Mouse (Mus musculus): ENCODE results near the gene Zbtb8os. TPM values are rescaled to one million over a fixed set of nuclear protein-coding genes. Genes with fewer than 3 reads are reported as not detected.

The Zbtb8os gene
- 49.5 and 50.3 TPM in 2 replicates for polyA plus RNA-seq (2016; fragmentation: Nextera tagmentation; extraction: Ambion mirVana)

GRCm38 (mm10) chr4:129335216-129336074, at the start of gene Zbtb8os, which contains the start of gene Rbbp4:
TSS of gene Zbtb8os (plus strand) at chr4:129335695.
TSS of gene Rbbp4 (minus strand) at chr4:129335370.
- no peaks in the 10 kb centered on the region for H3K27me3 ChIP-seq (ENCODE audit: low read depth, poor library complexity, severe bottlenecking)
- DNase-seq (ENCODE audit: low spot score): peak; percentile 99
- H3K27ac ChIP-seq: peak within 1 kb of the TSS; percentile 99
- peaks cover 29% of the 10 kb centered on the region for H3K4me1 ChIP-seq
- peaks cover 39% of the 10 kb centered on the region for H3K36me3 ChIP-seq
- under 1% methylated on average over 69 of the region's 73 CpGs for WGBS
- no peaks in the 10 kb centered on the region for H3K9me3 ChIP-seq (replicated peaks)
- peak within 1 kb of the TSS; percentile 78 for H3K4me3 ChIP-seq

DNA sequence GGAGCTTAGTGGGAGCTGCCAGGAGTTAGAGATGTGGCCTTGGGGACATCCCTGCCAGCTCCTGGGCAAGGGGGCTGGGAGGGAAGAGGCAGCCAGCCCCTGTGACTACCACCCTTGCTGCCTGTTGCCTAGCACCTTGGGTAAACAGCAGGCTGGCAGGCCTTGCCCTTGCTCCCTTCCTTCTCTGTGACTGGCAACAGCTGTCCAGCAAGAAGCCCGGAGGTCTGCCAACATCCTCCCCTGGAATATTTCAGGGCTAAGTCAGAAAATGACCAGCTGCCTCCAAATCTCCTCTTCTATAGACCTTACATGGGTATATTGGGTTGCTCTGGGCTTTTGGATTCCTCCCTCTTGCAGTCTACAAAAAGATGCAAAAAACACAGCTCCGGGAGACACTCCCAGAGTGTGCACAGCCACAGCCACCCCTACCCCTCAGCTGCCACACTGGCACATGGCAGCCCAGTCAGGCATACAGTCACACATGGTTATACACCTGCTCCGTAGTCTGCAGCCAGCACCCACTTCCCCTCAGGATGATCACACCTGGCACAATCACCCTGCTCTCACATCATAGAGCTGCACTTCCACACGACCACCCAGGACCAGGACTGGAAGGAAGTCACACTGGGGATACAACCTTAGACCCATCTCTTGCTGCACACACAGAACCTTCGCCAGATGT, 49.4 kb upstream of the Zbtb8os start:
- Histone ChIP-seq H3K9me3 (replicated peaks) (no peaks in the 10 kb centered on the region), H3K4me3 (peak overlapping the region; percentile 65; the same call in 1 of the 2 replicates), H3K36me3 (no peaks in the 10 kb centered on the region), H3K27ac (no peak overlapping the region), H3K4me1 (peaks cover 17% of the 10 kb centered on the region), H3K27me3 (ENCODE audit: low read depth, poor library complexity, severe bottlenecking) (peaks cover 45% of the 10 kb centered on the region)
- no peak for DNase-seq (ENCODE audit: low spot score)
- WGBS: 70% methylated on average over 5 of the region's 5 CpGs

DNA sequence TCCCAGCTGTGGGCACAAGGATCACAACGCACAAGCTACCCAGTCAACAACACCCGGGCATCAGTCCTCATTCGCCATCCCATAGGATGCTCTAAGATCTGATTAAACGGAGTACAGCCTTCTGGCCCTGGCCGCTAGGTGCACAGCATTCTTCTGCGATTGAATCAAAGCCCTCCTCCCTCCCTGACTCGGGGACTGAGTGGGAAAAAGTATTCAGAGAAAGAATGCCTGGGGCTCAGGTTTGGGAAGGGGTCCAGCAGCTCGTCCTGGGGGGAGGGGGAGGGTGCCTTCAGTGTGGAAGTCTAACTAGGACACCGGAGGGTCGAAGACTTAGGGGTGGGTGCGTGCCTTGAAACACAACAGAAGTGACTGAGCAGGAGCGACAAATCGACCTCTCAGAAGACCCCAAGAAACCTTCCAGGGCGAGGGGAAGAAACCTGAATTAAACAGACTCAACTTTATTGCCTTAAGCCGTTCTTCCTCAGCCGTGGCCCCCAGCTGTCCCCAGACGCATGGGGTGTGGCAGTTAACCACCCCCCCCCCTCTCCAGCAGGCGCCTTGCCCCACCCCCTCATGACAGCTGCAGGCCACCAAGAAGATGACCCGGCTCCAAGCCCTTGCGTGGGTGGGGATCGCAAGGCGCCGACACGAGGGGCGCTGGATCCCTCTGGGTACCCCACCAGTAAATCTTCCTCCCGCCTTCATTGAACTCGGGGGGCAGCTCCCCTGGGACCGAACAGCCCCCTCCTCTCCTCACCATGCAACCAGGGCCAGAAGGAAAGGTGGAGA, 48.6 kb upstream of the Zbtb8os start:
- Histone ChIP-seq H3K9me3 (replicated peaks) (no peaks in the 10 kb centered on the region), H3K27me3 (ENCODE audit: low read depth, poor library complexity, severe bottlenecking) (peaks cover 45% of the 10 kb centered on the region), H3K36me3 (no peaks in the 10 kb centered on the region), H3K4me1 (peaks cover 17% of the 10 kb centered on the region), H3K27ac (peak overlapping the region; percentile 50), H3K4me3 (peak overlapping the region; percentile 65)
- WGBS: 4% methylated on average over 28 of the region's 28 CpGs
- peak; percentile 56 for DNase-seq (ENCODE audit: low spot score)

DNA sequence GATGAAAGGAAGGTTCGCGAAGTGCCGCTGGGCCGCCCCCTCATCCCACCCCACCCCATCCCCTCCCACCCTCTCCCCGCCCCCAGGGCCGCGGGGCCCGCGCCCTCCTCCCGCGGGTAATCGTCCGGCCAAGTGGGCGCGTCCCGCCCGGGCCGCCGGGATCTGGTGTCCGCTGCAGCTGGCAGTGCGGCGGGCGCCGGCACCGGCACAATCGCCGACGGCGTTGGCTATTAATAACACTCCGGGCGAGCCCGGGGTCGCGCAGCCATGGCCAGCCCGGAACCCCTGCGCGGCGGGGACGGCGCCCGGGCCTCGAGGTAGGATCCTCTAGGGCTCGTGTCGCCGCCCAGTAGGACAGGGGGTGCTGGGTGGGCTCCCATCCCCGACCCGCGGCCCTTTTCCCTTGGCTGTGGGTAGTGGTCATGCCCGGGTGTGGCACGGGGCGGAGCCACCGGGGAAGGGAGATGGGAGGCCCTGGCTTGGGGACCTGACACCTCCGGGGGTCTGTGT, 48.0 kb upstream of the Zbtb8os start, which contains the start of gene Sync:
TSS of gene Sync (plus strand) at position 146 of the 510 bp plus-strand sequence.
- Histone ChIP-seq H3K36me3 (no peaks in the 10 kb centered on the region), H3K27me3 (ENCODE audit: low read depth, poor library complexity, severe bottlenecking) (peaks cover 45% of the 10 kb centered on the region), H3K27ac (peak within 1 kb of the TSS; percentile 50), H3K9me3 (replicated peaks) (no peaks in the 10 kb centered on the region), H3K4me1 (peaks cover 17% of the 10 kb centered on the region), H3K4me3 (peak within 1 kb of the TSS; percentile 65)
- peak; percentile 59 for DNase-seq (ENCODE audit: low spot score)
- WGBS: under 1% methylated on average over 53 of the region's 53 CpGs

GRCm38 (mm10) chr4:129288067-129288466, 47.4 kb upstream of the Zbtb8os start:
- peaks cover 45% of the 10 kb centered on the region for H3K27me3 ChIP-seq (ENCODE audit: low read depth, poor library complexity, severe bottlenecking)
- H3K36me3 ChIP-seq: no peaks in the 10 kb centered on the region

GRCm38 (mm10) chr4:129289671-129290070, 45.8 kb upstream of the Zbtb8os start:
- no peaks in the 10 kb centered on the region for H3K9me3 ChIP-seq (replicated peaks)
- no peaks in the 10 kb centered on the region for H3K36me3 ChIP-seq
- DNase-seq (ENCODE audit: low spot score): no peak
- peaks cover 44% of the 10 kb centered on the region for H3K27me3 ChIP-seq (ENCODE audit: low read depth, poor library complexity, severe bottlenecking)
- no peak overlapping the region for H3K4me3 ChIP-seq
- H3K4me1 ChIP-seq: peaks cover 28% of the 10 kb centered on the region
- WGBS: 88% methylated on average over 8 of the region's 8 CpGs
- H3K27ac ChIP-seq: no peak overlapping the region

More at GRCm38 (mm10) chr4:129288067-129288466, 47.4 kb upstream of the Zbtb8os start:
- Histone ChIP-seq H3K4me3 (peak overlapping the region; percentile 65), H3K9me3 (replicated peaks) (no peaks in the 10 kb centered on the region), H3K27ac (no peak overlapping the region), H3K4me1 (peaks cover 19% of the 10 kb centered on the region)
- 39% methylated on average over 3 of the region's 3 CpGs for WGBS
- DNase-seq (ENCODE audit: low spot score): no peak

DNA sequence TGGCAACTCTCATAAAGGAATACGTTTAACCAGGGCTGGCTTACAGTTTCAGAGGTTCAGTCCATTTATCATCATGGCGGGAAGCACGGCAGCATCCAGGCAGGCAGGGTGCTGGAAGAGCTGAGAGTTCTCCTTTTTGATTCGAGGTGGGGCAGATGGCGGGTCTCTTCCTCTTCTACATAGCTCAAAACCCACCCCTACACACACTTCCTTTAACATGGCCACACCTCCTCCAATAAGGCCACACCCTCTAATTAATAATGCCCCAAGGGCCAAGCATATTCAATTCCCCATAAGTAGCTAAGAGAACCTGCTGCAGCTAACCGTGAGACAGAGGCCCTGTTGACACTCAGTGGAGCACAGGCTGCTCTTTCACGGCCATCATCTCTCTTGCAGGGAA, 42.7 kb upstream of the Zbtb8os start:
- WGBS: 73% methylated on average over 7 of the region's 7 CpGs
- Histone ChIP-seq H3K36me3 (no peaks in the 10 kb centered on the region), H3K4me3 (no peak overlapping the region), H3K27ac (no peak overlapping the region), H3K27me3 (ENCODE audit: low read depth, poor library complexity, severe bottlenecking) (peaks cover 14% of the 10 kb centered on the region), H3K4me1 (peaks cover 13% of the 10 kb centered on the region), H3K9me3 (replicated peaks) (no peaks in the 10 kb centered on the region)
- DNase-seq (ENCODE audit: low spot score): no peak

DNA sequence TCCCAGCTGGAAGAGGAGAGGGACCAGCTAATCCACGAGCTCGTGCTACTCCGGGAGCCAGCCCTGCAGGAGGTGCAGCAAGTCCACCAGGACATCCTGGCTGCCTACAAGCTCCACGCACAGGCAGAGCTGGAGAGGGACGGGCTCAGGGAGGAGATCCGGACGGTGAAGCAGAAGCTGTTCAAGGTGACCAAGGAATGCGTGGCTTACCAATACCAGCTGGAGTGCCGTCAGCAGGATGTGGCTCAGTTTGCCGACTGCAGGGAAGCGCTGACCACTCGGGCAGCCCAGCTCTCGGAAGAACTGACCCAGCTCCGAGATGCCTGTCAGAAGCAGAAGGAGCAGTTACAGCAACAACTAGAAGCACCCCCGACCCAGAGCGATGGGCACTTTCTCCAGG, 41.8 kb upstream of the Zbtb8os start:
- no peaks in the 10 kb centered on the region for H3K36me3 ChIP-seq
- WGBS: 32% methylated on average over 16 of the region's 16 CpGs
- peak; percentile 45 for DNase-seq (ENCODE audit: low spot score)
- peak overlapping the region; percentile 36; the same call in 1 of the 2 replicates for H3K27ac ChIP-seq
- H3K4me1 ChIP-seq: peaks cover 21% of the 10 kb centered on the region
- peak overlapping the region; percentile 21; the same call in 1 of the 2 replicates for H3K4me3 ChIP-seq
- no peaks in the 10 kb centered on the region for H3K9me3 ChIP-seq (replicated peaks)
- peaks cover 5% of the 10 kb centered on the region for H3K27me3 ChIP-seq (ENCODE audit: low read depth, poor library complexity, severe bottlenecking)

DNA sequence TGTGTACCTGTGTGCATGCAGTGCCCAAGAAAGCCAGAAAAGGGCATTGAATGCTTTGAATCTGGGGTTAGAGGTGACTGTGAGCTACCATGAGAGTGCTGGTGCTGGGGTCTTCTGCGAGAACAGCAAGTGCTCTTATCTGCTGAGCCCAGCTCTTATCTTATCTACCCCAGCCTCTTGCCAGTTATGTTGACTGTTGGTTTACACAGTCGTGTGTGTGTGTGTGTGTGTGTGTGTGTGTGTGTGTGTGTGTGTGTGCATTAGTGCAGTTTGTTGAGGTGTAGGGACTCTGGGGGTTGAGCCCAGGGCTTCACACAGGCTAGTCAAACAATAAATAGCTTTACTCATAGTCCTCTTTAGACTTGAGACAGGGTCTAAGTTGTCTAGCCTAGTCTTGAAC, 40.3 kb upstream of the Zbtb8os start:
- Histone ChIP-seq H3K36me3 (no peaks in the 10 kb centered on the region), H3K27ac (no peak overlapping the region), H3K27me3 (ENCODE audit: low read depth, poor library complexity, severe bottlenecking) (no peaks in the 10 kb centered on the region; the same call in none of the 2 replicates), H3K4me1 (peaks cover 29% of the 10 kb centered on the region), H3K9me3 (replicated peaks) (no peaks in the 10 kb centered on the region), H3K4me3 (no peak overlapping the region)
- no peak for DNase-seq (ENCODE audit: low spot score)
- WGBS: 81% methylated on average over 2 of the region's 2 CpGs

DNA sequence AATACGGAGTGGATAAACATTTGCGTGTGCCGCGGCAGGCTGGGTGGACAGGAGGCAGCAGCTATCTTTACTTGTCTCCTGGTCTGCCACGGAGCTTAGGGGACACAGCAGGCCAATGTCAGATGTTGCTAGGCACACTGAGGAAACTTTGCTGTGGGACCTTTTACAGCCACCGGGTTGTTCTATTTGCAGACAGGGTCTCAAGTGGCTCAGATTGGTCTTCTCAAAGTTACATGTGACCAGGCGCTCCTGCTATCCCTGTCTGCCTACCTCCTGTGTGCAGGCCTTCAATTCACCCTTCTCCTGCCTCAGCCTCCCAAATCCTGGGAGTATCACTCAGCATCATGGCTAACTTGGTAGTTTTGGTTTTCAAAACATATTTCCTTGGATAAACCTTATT, 39.4 kb upstream of the Zbtb8os start:
- H3K4me3 ChIP-seq: no peak overlapping the region
- no peak for DNase-seq (ENCODE audit: low spot score)
- H3K27me3 ChIP-seq (ENCODE audit: low read depth, poor library complexity, severe bottlenecking): no peaks in the 10 kb centered on the region; the same call in none of the 2 replicates
- H3K9me3 ChIP-seq (replicated peaks): no peaks in the 10 kb centered on the region
- no peaks in the 10 kb centered on the region for H3K36me3 ChIP-seq
- peaks cover 29% of the 10 kb centered on the region for H3K4me1 ChIP-seq
- H3K27ac ChIP-seq: no peak overlapping the region
- WGBS: 91% methylated on average over 7 of the region's 7 CpGs

DNA sequence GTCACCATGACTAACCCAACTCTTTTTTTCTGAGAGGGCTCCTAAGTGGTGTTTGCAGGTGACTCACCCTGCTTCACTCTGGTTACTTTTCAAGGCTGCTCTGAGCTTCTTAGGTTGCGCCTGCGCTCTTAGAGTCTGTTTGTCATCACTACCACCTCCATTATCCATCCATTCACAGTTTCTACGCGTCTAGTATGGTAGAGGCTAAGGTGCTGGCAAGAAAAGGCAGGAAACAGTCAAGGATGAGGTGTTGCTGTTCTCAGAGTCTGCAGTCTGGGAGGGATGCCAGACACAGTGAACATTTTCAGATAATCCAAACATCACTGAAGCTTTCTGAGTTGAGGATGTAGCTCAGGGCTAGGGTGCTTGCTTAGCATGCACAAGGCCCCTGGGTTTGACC, 37.8 kb upstream of the Zbtb8os start:
- no peak for DNase-seq (ENCODE audit: low spot score)
- H3K4me3 ChIP-seq: no peak overlapping the region; the same call in 1 of the 2 replicates
- H3K27me3 ChIP-seq (ENCODE audit: low read depth, poor library complexity, severe bottlenecking): no peaks in the 10 kb centered on the region; the same call in none of the 2 replicates
- H3K27ac ChIP-seq: no peak overlapping the region
- WGBS: 83% methylated on average over 4 of the region's 4 CpGs
- H3K36me3 ChIP-seq: no peaks in the 10 kb centered on the region
- peaks cover 29% of the 10 kb centered on the region for H3K4me1 ChIP-seq
- no peaks in the 10 kb centered on the region for H3K9me3 ChIP-seq (replicated peaks)

DNA sequence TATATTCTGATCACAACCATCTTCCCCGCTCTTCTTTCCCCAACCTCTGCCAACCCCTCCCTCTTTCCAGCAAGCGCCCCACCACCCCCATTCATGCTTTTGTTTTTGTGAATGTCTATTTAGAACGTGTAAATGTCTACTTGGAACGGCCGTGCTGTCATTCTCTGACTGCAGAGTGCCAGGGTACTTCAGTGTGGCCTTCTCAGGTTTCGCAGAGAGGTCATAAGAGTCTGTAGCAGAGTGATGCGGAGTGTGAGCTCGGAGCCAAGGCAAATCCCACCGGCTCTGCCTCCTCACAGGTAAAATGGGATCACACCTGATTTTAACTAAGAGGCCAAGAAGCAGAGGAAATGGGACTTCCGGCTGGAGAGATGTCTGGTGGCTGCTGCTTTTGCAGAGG, 36.4 kb upstream of the Zbtb8os start:
- Histone ChIP-seq H3K27me3 (ENCODE audit: low read depth, poor library complexity, severe bottlenecking) (no peaks in the 10 kb centered on the region), H3K36me3 (peaks cover 3% of the 10 kb centered on the region; the same call in 1 of the 2 replicates), H3K27ac (no peak overlapping the region), H3K4me1 (peaks cover 18% of the 10 kb centered on the region), H3K9me3 (replicated peaks) (no peaks in the 10 kb centered on the region), H3K4me3 (no peak overlapping the region)
- DNase-seq (ENCODE audit: low spot score): no peak
- 63% methylated on average over 10 of the region's 10 CpGs for WGBS
